Mouse (Mus musculus): ENCODE data around the gene Gm47985. TPM values are rescaled to one million over a fixed set of nuclear protein-coding genes. Genes with fewer than 3 reads are reported as not detected.
"Not testable (repeated sequence)": the region's sequence is repeated elsewhere in the genome, so short reads cannot be mapped to it uniquely, and the experiment has no call there.

Gene Gm47985
- total RNA-seq, 2 experiments from 2014 or later, result 0.26 to 1.1 TPM

DNA sequence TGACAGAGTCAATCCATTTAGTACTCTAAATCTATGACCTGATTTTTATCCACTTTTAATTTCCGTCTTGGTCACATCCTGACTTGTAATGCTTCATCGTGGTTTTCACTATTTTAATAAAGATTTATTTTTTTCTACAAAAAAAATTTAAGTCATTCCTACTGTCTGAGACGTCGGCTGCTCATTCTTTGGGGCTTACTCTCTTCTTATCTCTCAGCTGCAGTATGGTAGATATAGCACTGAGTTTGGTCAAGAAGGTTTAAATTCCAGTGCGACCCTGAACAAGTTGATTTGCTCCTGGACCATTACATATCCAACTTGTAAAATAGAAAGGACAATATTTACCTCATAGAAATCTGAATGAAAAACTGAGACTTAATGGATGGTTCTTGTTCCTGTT, 29.3 kb downstream of the Gm47985 start:
- intact Hi-C loops (cut with DNase I); DNase-seq (ENCODE audit: low spot score): not testable (repeated sequence)

DNA sequence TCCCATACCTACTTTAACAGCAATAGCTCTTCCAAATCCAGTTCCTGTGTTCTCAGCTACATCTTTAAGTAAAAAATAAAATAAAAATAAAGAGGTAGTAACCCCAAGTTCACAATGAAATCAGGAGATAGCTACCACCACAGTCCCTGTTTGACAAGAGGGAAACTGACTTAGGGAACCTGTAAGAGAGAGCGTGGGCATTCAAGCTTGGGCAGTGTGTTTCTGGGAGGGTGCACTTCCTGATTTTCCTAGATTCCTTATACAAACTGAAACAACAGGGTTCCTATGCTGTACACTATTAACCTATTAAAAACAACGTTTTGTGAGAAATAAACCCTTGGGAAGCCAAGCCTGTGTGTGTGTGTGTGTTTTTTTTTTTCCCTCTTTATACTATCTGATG, 32.5 kb downstream of the Gm47985 start:
- no peak for DNase-seq (ENCODE audit: low spot score)
- intact Hi-C loops (cut with DNase I), result no loop called here

DNA sequence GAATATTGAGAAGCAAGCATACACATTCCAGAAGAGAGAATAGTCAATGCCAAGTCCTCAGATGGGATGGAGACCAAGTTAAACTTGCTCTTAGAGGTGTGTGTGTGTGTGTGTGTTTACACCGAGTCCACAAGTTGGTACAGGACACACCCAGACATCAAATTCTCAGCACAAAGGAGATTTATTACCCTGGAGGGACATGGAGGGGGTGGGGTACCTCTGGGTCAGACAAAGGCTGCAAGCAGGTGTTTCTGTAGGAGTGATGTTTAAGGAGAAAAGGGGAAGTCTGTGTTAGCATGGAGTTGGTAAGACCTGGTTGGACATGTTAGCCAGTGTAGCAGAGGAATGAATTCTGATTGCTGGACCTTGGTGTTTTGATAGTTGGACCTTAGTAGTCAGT, 33.6 kb downstream of the Gm47985 start:
- DNase-seq (ENCODE audit: low spot score), result no peak
- intact Hi-C loops (cut with DNase I), result no loop called here

DNA sequence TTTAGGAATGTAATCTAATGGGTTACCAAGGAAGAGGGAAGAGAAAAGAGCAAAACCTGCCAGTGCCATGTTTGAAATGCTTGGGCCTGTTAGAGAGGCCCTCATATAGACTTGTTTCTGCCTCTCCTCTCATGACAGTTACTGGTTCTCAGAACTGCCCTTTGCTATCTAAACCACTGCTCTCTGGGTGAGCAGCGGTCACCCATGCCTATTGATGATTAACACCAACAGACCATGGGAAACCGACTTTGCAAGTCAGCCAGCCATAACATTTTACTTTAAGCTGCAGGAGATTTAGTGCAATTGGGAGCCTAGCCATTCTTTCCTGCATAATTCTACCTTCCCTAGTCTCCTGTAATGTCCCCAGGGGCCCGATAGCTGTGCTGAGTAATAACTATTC, 34.1 kb downstream of the Gm47985 start:
- DNase-seq (ENCODE audit: low spot score), result no peak

DNA sequence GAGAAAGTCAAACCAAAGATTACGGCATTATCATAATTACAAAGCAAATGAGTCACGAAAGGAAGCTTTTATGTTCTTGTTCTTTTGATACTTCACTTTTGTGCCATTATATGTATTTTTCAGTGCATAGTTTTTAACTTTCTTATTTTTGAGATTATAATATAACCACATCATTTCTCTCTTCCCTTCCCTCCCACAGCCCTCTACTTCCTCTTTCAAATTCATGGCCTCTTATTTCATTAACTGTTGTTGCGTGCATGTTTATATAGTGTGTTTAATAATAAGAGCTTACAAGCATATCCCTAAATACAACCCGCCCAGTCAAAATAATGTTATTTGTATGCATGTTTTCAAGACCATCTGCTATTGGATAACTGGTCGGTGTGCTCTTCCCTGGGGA, 36.7 kb downstream of the Gm47985 start:
- no peak for DNase-seq (ENCODE audit: low spot score)
- intact Hi-C loops (cut with DNase I), result no loop called here

More for the DNA sequence above, 34.1 kb downstream of the Gm47985 start:
- intact Hi-C loops (cut with DNase I), result no loop called here

DNA sequence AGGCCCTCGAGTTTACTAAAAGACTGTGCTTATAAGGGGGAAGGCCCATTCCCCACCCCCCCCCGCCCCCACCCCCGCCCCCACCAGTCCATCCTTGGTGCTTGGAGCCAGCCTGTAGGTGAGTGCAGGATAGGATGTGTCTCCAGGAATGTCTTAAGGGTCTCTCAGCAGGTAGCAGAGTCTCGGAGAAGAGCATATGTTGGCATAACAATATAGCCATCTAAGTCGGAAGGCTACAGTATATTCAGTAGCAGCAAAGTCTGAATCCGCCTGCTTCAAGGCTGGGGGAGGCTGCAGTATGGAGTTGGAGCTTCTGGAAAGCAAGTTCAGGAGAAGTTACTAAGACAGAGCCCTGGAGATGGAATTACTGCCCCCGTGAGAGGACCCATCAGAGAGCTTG, 37.8 kb downstream of the Gm47985 start:
- intact Hi-C loops (cut with DNase I), result no loop called here
- no peak for DNase-seq (ENCODE audit: low spot score)

DNA sequence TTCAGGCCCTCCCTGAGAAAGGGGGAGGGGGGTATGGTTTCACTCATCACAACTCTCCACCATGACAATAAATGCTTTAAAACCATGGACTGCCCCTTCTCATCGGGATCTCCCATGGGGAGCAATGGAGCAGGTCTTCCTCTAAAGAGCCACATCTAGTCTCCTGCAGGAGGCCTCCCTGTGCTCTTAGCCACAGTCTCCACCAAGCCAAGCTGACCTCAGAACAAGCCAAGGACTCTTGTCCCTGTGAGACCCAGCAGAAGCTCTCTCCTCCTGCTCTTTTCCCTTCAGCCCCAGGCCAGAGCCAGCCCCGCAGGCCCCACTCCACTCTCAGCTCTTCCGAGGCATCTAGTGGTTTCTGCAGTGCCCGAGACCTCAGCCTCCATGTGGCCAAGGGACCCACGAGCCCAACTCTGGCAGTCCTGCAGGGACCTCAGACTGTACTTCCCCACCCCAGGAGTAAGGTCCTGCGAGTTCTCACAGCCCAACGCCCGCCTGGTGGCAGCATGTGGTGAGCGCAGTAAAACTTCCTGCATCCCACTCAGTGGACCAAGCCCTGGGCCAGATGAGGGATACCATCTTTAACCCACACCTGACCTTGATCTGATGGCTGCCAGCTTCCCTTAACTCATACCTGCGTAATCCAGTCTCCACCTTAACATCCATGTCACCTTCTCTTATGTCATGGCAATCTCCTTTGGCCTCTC, 40.4 kb downstream of the Gm47985 start:
- no peak for DNase-seq (ENCODE audit: low spot score)
- intact Hi-C loops (cut with DNase I), result no loop called here

DNA sequence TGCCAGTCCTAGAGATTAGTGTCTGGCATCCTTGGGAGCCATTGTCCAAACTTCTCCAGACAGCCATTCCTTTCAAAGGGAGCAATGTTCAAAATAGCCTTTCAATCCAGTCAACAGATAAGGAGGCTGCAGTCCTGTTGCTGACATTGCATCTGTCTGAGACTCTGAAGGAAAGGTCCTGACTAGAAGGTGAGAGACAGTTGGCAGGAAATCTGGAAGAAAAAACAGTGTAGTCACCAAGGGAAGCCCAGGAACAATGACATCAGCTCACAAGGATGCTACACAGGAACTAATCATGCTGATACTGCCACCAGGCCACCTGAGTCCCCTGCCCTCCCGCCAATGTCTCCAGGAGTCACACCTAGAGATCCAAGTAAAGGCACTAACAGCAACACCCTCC, 41.0 kb downstream of the Gm47985 start:
- intact Hi-C loops (cut with DNase I), result no loop called here

DNA sequence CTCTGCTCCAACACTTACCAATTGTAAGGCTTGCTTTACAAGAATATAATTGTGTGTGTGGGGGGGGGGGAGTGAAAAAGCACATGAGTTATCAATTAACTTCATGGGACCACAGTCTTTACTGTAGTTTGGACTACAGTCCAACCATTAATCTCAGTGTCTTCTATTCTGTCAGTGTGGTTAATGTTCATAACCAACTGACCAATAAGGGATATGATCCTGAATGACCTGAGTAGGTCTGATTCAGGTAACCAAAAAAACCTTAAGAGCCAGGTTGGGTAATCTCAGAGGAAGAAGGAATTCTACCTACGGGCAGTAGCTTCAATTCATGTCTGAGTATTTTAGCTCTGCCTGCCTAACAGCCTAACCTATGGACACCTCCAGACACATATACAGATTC, 42.2 kb downstream of the Gm47985 start:
- intact Hi-C loops (cut with DNase I), result no loop called here
- no peak for DNase-seq (ENCODE audit: low spot score)

More for the DNA sequence above, 41.0 kb downstream of the Gm47985 start:
- DNase-seq (ENCODE audit: low spot score), result no peak

DNA sequence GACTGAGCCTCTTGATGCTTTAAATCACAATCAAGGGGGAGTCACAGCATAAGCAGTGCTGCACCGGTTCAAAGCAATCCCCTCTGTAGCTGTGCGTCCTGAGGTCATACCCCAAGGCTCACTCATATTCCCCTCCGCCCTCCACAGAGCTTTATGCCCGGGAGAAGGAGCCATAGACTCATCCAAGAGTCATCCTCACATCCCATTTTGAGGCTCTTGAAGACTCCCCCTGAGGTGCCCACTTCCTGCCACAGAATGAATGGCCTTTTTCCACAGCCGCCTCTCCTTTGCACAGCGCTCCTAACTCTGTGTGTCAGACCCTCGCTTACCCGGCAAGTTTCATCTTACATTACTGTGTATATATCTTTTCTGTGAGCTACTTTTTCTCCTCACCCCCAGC, 45.2 kb downstream of the Gm47985 start:
- no peak for DNase-seq (ENCODE audit: low spot score)
- intact Hi-C loops (cut with DNase I), result no loop called here

DNA sequence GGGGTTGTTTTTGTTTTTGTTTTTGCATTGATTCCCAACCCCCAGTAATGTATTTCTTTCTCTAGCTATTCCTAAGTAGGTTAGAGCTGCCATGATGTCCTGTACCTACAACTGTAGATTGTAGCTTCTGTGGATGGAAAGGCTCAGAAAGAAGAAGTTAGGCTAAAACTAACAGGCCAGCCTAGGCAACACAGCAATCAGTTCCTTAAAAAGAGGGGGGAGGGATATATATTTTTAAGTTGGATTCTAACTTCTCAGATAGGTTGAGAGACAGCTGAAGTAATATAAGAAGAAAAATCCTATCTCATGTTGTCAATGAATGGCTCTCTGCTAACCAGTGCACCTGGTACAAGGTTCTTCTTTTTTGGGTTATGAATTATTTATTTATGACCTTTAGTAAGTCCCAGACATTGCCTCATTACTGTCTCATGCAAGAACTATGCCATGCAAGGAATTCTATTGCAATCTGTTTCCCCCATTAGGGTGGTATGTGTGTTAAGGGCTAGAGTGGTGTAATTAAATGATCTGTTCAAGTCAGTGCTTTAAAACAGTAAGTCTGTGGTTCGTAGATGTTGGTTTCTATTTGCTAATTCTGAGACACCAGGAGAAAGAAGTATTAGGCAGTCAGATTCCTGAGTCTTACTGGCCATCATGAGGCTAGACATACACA, 46.1 kb downstream of the Gm47985 start:
- DNase-seq (ENCODE audit: low spot score), result no peak
- intact Hi-C loops (cut with DNase I), result no loop called here

DNA sequence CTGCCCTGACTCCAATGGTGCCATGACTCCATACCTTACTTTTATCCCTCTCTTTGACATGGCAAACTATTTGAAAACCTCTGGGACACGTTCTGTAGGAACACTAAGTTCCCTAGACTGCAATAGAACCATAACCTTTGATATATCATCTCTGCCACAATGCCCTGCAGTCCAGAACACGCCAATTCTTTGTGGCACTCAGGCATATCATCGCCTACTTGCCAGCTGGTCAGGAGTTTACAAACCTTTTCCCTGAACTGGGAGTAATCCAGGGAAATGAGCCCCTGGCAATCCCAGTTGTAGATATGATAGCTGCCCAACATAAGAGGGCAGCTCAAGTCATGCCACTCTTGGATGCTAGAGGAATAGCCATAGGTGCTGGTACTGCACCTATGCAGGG, 50.0 kb downstream of the Gm47985 start:
- intact Hi-C loops (cut with DNase I), result no loop called here
- no peak for DNase-seq (ENCODE audit: low spot score)

DNA sequence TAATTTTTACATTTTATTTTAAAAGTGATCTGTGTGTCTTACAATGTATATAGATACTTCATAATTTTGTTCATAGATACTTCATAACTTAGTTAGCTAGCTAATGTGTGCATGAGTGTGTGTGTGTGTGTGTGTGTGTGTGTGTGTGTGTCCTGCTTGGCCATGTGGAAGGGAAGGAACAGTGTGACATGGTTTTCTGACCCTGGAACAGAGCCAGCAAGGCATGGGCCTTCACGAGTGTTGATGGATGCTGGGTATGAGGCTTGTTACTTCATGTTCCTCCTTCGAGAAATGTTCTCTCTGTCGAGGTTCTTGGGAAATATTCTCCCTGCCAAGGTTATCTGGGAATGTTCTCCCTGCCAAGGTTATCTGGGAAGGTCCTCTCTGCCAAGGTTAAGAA, 51.4 kb downstream of the Gm47985 start:
- no peak for DNase-seq (ENCODE audit: low spot score)
- intact Hi-C loops (cut with DNase I), result no loop called here

Other genes starting within 250 kb of the Gm47985 start
- gene Hmcn1, start 189.1 kb upstream of the Gm47985 start, total RNA-seq (2021), result 10 to 100 TPM; 15.8 to 16.9 TPM
- gene Gm8947, start 9.8 kb downstream of the Gm47985 start, total RNA-seq (2021), result not detected
- gene Gm47995, start 15.9 kb downstream of the Gm47985 start, total RNA-seq (2021), result not detected
- not detected for gene 3110040M04Rik, start 21.6 kb downstream of the Gm47985 start, total RNA-seq (2021)
- not detected for gene Gm47996, start 27.6 kb downstream of the Gm47985 start, total RNA-seq (2021)
- gene Ivns1abp, start 161.9 kb downstream of the Gm47985 start, total RNA-seq (2021), result 100 to 1,000 TPM; 516 to 557 TPM
- gene Swt1, start 245.9 kb downstream of the Gm47985 start, total RNA-seq (2021), result 10 to 100 TPM in 1 of 2 experiments, 1 to 10 TPM in 1; 9.8 to 12.2 TPM
- gene Trmt1l, start 246.0 kb downstream of the Gm47985 start, total RNA-seq (2021), result 10 to 100 TPM; 21.4 to 22.2 TPM